Mouse (Mus musculus): ENCODE results near the gene Preb.

- no peak for TF ChIP-seq CTCF (IDR thresholded peaks at IDR 0.05; ENCODE audit: control insufficient read depth, insufficient read depth, low read length)
- TF ChIP-seq POLR2A (IDR thresholded peaks at IDR 0.05; ENCODE audit: borderline replicate concordance, control insufficient read depth, low read depth, low read length): no peak
Measured at GRCm38 (mm10) chr5:30912156-30912555, 48.0 kb downstream of the Preb start.
